Mouse (Mus musculus) bone marrow, adult 2 months (tissue): ENCODE data around the gene Pole3. TPM values are rescaled to one million over a fixed set of nuclear protein-coding genes. Genes with fewer than 3 reads are reported as not detected.

Experiments
- H3K27ac ChIP-seq: fragments of 200-500 bp; 2 replicates; pipeline ENCODE4 v1.5.1; 2012; ENCODE audit warnings: low read depth, mild to moderate bottlenecking, control low read depth, inconsistent platforms, low read length; ENCODE audit not compliant: control insufficient read depth, poor library complexity, insufficient read depth
- H3K4me1 ChIP-seq: fragments of 200-500 bp; 2 replicates; pipeline ENCODE4 v1.6.1; 2011; ENCODE audit warnings: low read length; ENCODE audit not compliant: control insufficient read depth, insufficient read depth
- H3K4me3 ChIP-seq: fragments of 200-500 bp; replicated peaks from 2 replicates; pipeline ENCODE3; 2011; ENCODE audit warnings: mild to moderate bottlenecking, low read depth, low read length, control low read depth; ENCODE audit not compliant: control insufficient read depth
- CTCF ChIP-seq: fragments of 200-500 bp; IDR thresholded peaks from 2 replicates; pipeline ENCODE4 v1.5.1; 2011; ENCODE audit warnings: low read length, control low read depth; ENCODE audit not compliant: control insufficient read depth, insufficient read depth
- POLR2A ChIP-seq: fragments of 200-500 bp; IDR thresholded peaks from 2 replicates; pipeline ENCODE4 v1.6.1; 2011; ENCODE audit warnings: low read depth, mild to moderate bottlenecking, control low read depth, low read length, borderline replicate concordance; ENCODE audit not compliant: control insufficient read depth
- WGBS: fragments of 180-500 bp; shearing (Covaris S2); methylation state at CpG from one replicate; pipeline ENCODE4 v1.1.7; 2018; 5-methylcytosine and 5-hydroxymethylcytosine counted together
- polyA plus RNA-seq: library from polyadenylated mRNA; stranded (reverse); fragments of >200 nt; gene quantifications from 2 replicates; pipeline ENCODE4 v1.2.4, GENCODE M21; 2011; ENCODE audit warnings: low replicate concordance; ENCODE audit not compliant: missing spikeins, insufficient read depth, insufficient read length

The Pole3 gene
- polyA plus RNA-seq, 1 experiment = 56.5 TPM

GRCm38 (mm10) chr4:62560963-62561629 is 36.2 kb upstream of the Pole3 start:
- TF ChIP-seq CTCF (no peak), POLR2A (no peak)
- H3K27ac ChIP-seq = no peak overlapping the region
- no peaks in the 10 kb centered on the region for H3K4me1 ChIP-seq
- 21% methylated on average over 4 of the region's 4 CpGs for WGBS
- H3K4me3 ChIP-seq = no peak overlapping the region

- Histone ChIP-seq H3K4me1 (no peaks in the 10 kb centered on the region), H3K27ac (no peak within 1 kb of the TSS), H3K4me3 (no peak within 1 kb of the TSS)
- WGBS = 23% methylated on average over 6 of the region's 6 CpGs
- no peak for TF ChIP-seq POLR2A
Observed at GRCm38 (mm10) chr4:62559797-62560329, 35.0 kb upstream of the Pole3 start, which contains the start of gene Rgs3. Gene Rgs3 (plus strand): TSS chr4:62559847.

- no peak overlapping the region for H3K27ac ChIP-seq
- H3K4me1 ChIP-seq = no peaks in the 10 kb centered on the region
- H3K4me3 ChIP-seq = no peak overlapping the region
- 45% methylated on average over 3 of the region's 3 CpGs for WGBS
- no peak for TF ChIP-seq CTCF
- TF ChIP-seq POLR2A = no peak
Observed at GRCm38 (mm10) chr4:62557436-62557835, 32.6 kb upstream of the Pole3 start.

- H3K4me3 ChIP-seq = no peak overlapping the region
Observed at GRCm38 (mm10) chr4:62551966-62552365, 27.1 kb upstream of the Pole3 start.

GRCm38 (mm10) chr4:62544801-62545200 is 19.9 kb upstream of the Pole3 start:
- TF ChIP-seq POLR2A (no peak), CTCF (no peak)
- Histone ChIP-seq H3K4me3 (no peak overlapping the region), H3K4me1 (no peaks in the 10 kb centered on the region), H3K27ac (no peak overlapping the region)

More at GRCm38 (mm10) chr4:62551966-62552365, 27.1 kb upstream of the Pole3 start:
- WGBS = 81% methylated on average over 7 of the region's 7 CpGs
- TF ChIP-seq CTCF = no peak
- no peak for TF ChIP-seq POLR2A
- H3K27ac ChIP-seq = no peak overlapping the region
- H3K4me1 ChIP-seq = no peaks in the 10 kb centered on the region

- Histone ChIP-seq H3K4me3 (no peak overlapping the region), H3K27ac (no peak overlapping the region), H3K4me1 (no peaks in the 10 kb centered on the region)
- TF ChIP-seq CTCF = no peak
- no peak for TF ChIP-seq POLR2A
- WGBS = 81% methylated on average over 6 of the region's 6 CpGs
Observed at GRCm38 (mm10) chr4:62543782-62544181, 18.9 kb upstream of the Pole3 start.

- 82% methylated on average over 3 of the region's 3 CpGs for WGBS
- Histone ChIP-seq H3K27ac (no peak overlapping the region), H3K4me3 (no peak overlapping the region), H3K4me1 (no peaks in the 10 kb centered on the region)
- TF ChIP-seq POLR2A (no peak), CTCF (no peak)
Observed at GRCm38 (mm10) chr4:62541802-62542201, 16.9 kb upstream of the Pole3 start.

- no peak overlapping the region for H3K27ac ChIP-seq
- 76% methylated on average over 6 of the region's 6 CpGs for WGBS
- no peak overlapping the region for H3K4me3 ChIP-seq
- H3K4me1 ChIP-seq = no peaks in the 10 kb centered on the region
- TF ChIP-seq CTCF (no peak), POLR2A (no peak)
Observed at GRCm38 (mm10) chr4:62533729-62534128, 8.9 kb upstream of the Pole3 start.
